Mouse (Mus musculus) urinary bladder, postnatal 4 days (tissue): Measurements from ENCODE around the gene Gria3.

ENCODE experiments used
- DNase-seq, 2 experiments: peaks; one replicate each; pipeline ENCODE4 v3.0.0; 2021 to 2022; ENCODE audit warnings: low spot score in 2 of 2

Gria3 gene

GRCm38 (mm10) chrX:41573079-41573478 lies 172.4 kb downstream of the Gria3 start:
- no peak for DNase-seq

GRCm38 (mm10) chrX:41578797-41579196 lies 178.1 kb downstream of the Gria3 start:
- no peak for DNase-seq

DNA sequence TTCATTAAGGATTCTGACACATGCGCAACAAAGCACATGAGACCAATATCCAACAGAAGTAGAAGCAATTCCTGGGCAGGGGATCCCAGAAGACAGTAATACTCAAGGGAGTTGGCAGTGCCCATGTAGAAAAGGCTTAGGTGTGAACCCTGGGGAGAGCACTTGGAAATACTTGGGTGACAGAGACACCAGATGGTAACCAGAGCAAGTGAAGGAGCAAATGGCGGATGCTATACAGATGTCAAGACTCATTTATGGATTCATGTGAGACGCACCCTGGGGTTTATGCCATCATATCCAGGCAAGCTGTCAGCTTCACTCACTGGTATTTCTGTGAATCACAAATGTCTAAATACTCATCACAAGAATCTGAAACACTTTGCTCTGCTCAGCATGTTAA lies 187.0 kb downstream of the Gria3 start:
- DNase-seq, result no peak

DNA sequence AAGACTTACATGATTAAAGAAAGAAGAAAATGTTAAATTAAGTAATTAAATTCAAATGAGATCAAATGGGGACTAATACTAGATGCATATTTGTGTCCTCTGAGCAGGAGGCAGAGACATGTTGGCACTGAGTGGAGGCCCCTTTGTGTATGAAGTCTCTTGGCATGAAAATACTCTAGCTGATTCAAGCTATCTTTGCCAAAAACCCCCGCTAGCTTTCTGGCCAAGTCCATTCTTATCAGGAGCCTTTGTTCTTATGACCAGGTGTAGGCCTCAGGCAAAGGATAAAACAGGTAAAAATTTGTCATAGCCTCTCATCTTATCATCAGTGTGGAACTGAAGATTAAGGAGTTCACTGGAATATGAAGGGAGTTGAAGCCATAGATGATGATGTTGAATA lies 206.5 kb downstream of the Gria3 start:
- DNase-seq, result no peak

GRCm38 (mm10) chrX:41614920-41615319 lies 214.3 kb downstream of the Gria3 start:
- no peak for DNase-seq

DNA sequence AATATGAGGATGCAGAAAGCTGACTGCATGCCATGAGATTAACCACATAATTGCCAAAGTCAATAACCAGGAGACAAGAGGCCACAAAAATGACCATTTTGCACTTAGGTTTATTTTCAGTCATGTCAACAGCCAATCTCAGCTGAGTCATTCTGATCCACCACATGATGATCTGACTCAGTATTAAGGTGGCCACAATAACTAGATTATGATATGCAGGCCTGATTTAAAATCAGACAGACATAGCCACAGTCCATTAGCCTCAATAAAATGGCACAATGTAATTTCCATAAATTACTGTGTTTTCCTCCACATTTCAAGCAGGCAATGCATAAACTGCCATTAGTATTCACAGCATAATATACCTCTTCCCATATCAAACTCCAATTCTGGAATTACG lies 216.3 kb downstream of the Gria3 start:
- no peak for DNase-seq

DNA sequence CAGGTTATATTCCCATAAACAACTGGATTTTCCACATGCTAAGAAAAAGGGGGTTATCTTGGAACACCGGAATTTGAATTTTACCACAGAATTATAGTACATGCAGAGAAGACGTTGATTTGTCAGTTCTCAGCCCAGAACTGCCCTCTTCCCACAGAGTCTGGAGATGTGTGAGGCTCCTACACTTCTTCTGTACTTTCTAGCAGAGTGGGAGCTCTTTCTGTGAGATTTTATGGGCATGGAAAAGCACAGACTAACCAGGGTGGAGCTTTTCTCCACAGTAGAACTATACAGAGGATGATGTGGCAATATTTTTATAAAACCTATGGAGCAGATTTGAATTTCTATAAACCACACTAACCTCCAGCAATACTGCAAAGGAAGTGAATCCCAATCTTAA lies 217.7 kb downstream of the Gria3 start:
- no peak for DNase-seq

DNA sequence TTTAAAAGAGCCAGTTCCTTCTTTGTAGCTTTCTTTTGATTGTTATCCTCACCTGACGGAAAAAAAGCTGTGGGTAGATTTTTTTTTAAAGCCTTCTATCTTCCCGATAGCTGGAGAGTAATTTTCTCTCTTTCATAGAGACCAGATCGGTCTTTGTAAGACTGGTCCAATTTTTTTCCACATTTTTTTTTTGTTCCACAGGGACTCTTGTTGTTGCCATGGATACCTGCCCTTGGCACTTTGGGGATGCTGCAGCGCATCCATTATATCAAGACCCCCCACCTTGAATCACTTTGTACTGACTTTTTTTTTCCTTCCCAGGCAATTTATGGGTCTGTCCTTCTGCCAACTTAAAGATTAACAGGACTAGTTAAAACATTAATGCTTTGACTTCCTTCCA lies 232.9 kb downstream of the Gria3 start:
- no peak for DNase-seq

GRCm38 (mm10) chrX:41644954-41645353 lies 244.3 kb downstream of the Gria3 start:
- no peak for DNase-seq

GRCm38 (mm10) chrX:41657791-41658190 lies 257.1 kb downstream of the Gria3 start:
- DNase-seq, result no peak

DNA sequence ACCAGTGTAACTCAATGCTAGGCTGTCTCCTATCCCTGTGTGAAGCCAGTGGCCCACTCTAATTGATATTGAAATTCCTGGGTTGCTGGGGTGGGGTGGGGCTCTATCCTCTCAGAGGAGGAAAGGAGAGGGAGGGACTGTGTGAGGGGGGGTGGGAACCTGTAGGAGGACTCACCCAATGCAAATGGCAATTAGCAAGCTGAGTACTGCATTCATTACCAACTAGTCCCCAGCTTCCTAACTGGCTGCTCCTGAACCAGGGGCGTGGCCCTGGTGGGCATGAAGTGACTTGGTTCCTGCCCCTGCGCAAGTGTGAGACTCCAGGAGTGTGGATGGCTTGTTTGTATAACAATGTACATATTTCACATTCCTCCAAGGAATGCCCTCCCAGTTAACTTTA lies 288.2 kb downstream of the Gria3 start:
- DNase-seq, result no peak

DNA sequence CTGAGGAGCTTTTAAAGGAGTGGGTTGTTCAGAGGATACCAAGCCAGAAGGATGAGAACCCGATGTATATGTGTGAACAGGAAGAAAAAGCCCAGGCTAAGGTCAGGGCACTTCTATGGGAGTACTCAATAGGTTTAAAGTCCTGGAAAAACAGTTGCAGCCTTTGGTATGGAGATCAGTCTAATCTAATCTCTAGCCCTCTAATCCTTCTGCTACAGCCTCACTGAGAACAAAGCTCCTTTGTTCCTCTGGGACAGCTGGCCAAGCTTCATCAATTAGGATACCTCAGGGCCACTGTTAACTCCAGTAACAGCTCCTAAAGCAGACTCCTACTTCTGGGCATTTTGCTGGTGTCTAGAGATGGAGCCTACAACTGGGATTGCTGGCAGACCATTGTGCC lies 291.4 kb downstream of the Gria3 start:
- no peak for DNase-seq
